Mouse (Mus musculus) MEL (cell line): Measurements from ENCODE around the gene Neurl4.

Experiments used
- CHD1 ChIP-seq: IDR thresholded peaks from 2 replicates; pipeline ENCODE4 v1.6.1; 2012; ENCODE audit warnings: low read depth, mild to moderate bottlenecking, inconsistent platforms, low read length, improper control_type of control experiment
- CTCF ChIP-seq, 3 experiments: IDR thresholded peaks in 2 of 3; conservative IDR thresholded peaks in 1 of 3; 2 replicates each; pipeline ENCODE4 v1.5.1; 2011 to 2012; ENCODE audit warnings: low read length in 3 of 3, low read depth in 2 of 3, mild to moderate bottlenecking in 2 of 3, improper control_type of control experiment in 1 of 3, inconsistent platforms in 1 of 3, mixed read lengths in 1 of 3, moderate library complexity in 1 of 3; ENCODE audit not compliant: control insufficient read depth in 1 of 3, insufficient read depth in 1 of 3, poor library complexity in 1 of 3, severe bottlenecking in 1 of 3
- EP300 ChIP-seq, 2 experiments: IDR thresholded peaks; 2 replicates each; pipeline ENCODE4 v1.6.1; 2011; ENCODE audit warnings: improper control_type of control experiment in 2 of 2, low read length in 2 of 2, low read depth in 1 of 2, mild to moderate bottlenecking in 1 of 2
- GATA1 ChIP-seq: IDR thresholded peaks from 2 replicates; pipeline ENCODE4 v1.6.1; 2011; ENCODE audit warnings: low read depth, low read length, improper control_type of control experiment
- HCFC1 ChIP-seq: IDR thresholded peaks from 2 replicates; pipeline ENCODE4 v1.6.1; 2012; ENCODE audit warnings: low read depth, mild to moderate bottlenecking, inconsistent platforms, low read length, improper control_type of control experiment, moderate library complexity
- MAX ChIP-seq: IDR thresholded peaks from 2 replicates; pipeline ENCODE4 v1.6.1; 2011; ENCODE audit warnings: low read length, improper control_type of control experiment
- POLR2A ChIP-seq, 2 experiments: IDR thresholded peaks; 2 replicates each; pipeline ENCODE4 v1.6.1; 2011 to 2012; ENCODE audit warnings: low read length in 2 of 2, mild to moderate bottlenecking in 2 of 2, control low read depth in 1 of 2, improper control_type of control experiment in 1 of 2, low read depth in 1 of 2, moderate library complexity in 1 of 2; ENCODE audit not compliant: control insufficient read depth in 1 of 2, insufficient read depth in 1 of 2, poor library complexity in 1 of 2
- SMC3 ChIP-seq: IDR thresholded peaks from 2 replicates; pipeline ENCODE4 v1.6.1; 2011; ENCODE audit warnings: low read depth, low read length, improper control_type of control experiment
- TBP ChIP-seq: IDR thresholded peaks from 2 replicates; pipeline ENCODE4 v1.8.0; 2011; ENCODE audit warnings: low read depth, low read length, improper control_type of control experiment
- TCF12 ChIP-seq: IDR thresholded peaks from 2 replicates; pipeline ENCODE4 v1.6.1; 2014; ENCODE audit warnings: low read depth, mild to moderate bottlenecking, inconsistent platforms, low read length, improper control_type of control experiment, moderate library complexity
- USF1 ChIP-seq: IDR thresholded peaks from 2 replicates; pipeline ENCODE4 v1.6.1; 2014; ENCODE audit warnings: low read depth, mild to moderate bottlenecking, inconsistent platforms, low read length, improper control_type of control experiment, moderate library complexity
- ZC3H11A ChIP-seq: IDR thresholded peaks from 2 replicates; pipeline ENCODE4 v1.6.1; 2012; ENCODE audit warnings: low read depth, mild to moderate bottlenecking, inconsistent platforms, low read length, improper control_type of control experiment
- ZKSCAN1 ChIP-seq: IDR thresholded peaks from 2 replicates; pipeline ENCODE4 v1.6.1; 2012; ENCODE audit warnings: low read depth, mild to moderate bottlenecking, inconsistent platforms, low read length, improper control_type of control experiment, moderate library complexity

DNA sequence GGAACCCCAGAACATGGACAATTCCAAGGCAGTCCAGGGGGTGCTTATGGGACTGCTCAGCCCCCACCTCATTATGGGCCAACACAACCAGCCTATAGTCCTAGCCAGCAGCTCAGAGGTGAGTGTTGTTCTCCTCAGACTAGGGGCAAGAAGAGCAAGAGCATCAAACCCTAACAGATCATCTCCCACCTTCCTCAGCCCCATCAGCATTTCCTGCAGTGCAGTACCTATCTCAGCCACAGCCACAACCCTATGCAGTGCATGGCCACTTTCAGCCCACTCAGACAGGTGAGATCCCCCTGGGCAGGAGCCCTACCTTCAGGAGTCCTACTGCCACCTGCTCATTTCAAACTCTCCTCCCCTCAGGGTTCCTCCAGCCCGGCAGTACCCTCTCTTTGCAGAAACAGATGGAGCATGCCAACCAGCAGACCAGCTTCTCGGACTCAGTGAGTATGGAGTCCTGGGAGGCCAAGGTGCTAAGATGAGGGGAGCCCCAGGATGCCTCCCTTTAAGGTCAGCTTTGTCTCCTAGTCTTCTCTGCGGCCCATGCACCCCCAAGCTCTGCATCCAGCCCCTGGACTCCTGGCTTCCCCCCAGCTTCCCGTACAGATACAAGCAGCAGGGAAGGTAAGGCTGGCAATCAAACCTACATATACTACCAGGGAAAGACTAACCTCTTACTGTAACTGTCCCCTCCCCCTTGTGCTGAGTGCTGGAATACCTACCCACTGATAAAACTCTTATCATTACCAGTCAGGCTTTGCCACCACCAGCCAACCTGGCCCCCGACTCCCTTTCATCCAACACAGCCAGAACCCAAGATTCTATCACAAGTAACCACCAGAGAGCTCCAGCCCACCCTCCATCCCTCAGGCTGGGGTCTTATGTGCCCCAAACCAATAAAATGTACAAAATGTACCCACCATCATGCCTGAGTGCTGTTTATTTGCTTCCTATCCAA, 15.1 kb downstream of the Neurl4 start:
- TF ChIP-seq ZC3H11A, result no peak
- peak; percentile 23 to 84; a peak in 2 of 4 replicates for TF ChIP-seq POLR2A (IDR thresholded peaks at IDR 0.05; ENCODE audit: control insufficient read depth in 1 of 2, insufficient read depth in 1 of 2, low read depth in 1 of 2, low read length in 2 of 2, poor library complexity in 1 of 2)
- TF ChIP-seq EP300 (IDR thresholded peaks at IDR 0.05; ENCODE audit: low read depth in 1 of 2, low read length in 2 of 2), result peak; percentile 95 to 96
- TF ChIP-seq CTCF (IDR thresholded peaks at IDR 0.05 in 2 of 3, conservative IDR thresholded peaks at IDR 0.05 in 1 of 3; ENCODE audit: control insufficient read depth in 1 of 3, insufficient read depth in 1 of 3, low read depth in 2 of 3, low read length in 3 of 3, poor library complexity in 1 of 3, severe bottlenecking in 1 of 3), result peak in 1 of 3 experiments; percentile 34; a peak in 3 of 6 replicates
- no peak; the same call in 1 of the 2 replicates for TF ChIP-seq SMC3
- no peak for TF ChIP-seq USF1
- peak; percentile 67; the same call in 1 of the 2 replicates for TF ChIP-seq HCFC1
- no peak for TF ChIP-seq ZKSCAN1
- no peak for TF ChIP-seq CHD1
- TF ChIP-seq GATA1, result peak; percentile 98
- no peak for TF ChIP-seq MAX
- TF ChIP-seq TCF12, result peak; percentile 99
- TF ChIP-seq TBP, result peak; percentile 13; the same call in 1 of the 2 replicates
